ENCODE assay signal across 9 mouse cellular contexts in the genomic region with DNA sequence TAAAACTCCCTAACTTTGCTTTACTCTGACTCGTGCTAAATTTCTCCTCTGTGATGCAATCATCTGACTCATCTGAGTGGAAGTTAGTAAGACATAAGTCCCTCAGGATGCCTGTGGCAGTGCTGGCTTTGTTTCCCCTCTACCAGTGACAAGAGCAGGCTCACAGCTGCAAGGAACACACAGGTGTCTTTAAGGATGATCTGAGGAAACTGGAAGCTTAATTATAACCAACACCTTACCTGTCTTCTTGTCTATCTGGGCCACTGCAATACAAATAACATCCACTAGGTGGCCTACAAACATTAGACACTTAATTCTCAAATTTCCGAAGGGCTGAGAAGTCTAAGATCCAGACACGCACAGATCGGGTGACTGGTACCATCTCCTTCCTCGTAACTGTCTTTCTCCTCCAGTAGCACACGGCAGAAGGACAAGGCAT. TPM values are rescaled to one million over a fixed set of nuclear protein-coding genes. Genes with fewer than 3 reads are reported as not detected.
DNase-seq lines count a peak whose midpoint lies in the region; ATAC-seq and TF ChIP-seq lines count a peak whose summit lies in the region.
"Had no signal": no experiment of that assay in that cellular context is flagged by ENCODE, and none has a peak within 500 bp of the region (broad histone marks: within the 10 kb centered on the region; RNA-seq: fewer than 3 reads in every experiment).

No protein-coding gene starts in this region.

- 26% methylated on average over 6 of the region's 6 CpGs for WGBS in heart, postnatal 0 days
- 36% methylated on average over 6 of the region's 6 CpGs for WGBS in heart, embryonic 12.5 days
- 35% methylated on average over 6 of the region's 6 CpGs for WGBS in forebrain, embryonic 16.5 days

- no peak overlapping the region for H3K27ac ChIP-seq in heart, postnatal 0 days (ENCODE audit: low read depth)
- H3K27ac ChIP-seq in heart, embryonic 12.5 days (ENCODE audit: poor library complexity, severe bottlenecking): no peak overlapping the region
- no peak overlapping the region for H3K27ac ChIP-seq in forebrain, embryonic 16.5 days (ENCODE audit: low read length)
- H3K27ac ChIP-seq: midbrain, embryonic 12.5 days had no signal

- no peaks in the 10 kb centered on the region for H3K27me3 ChIP-seq in heart, postnatal 0 days (ENCODE audit: control insufficient read depth, insufficient read depth, low read length)
- no peaks in the 10 kb centered on the region for H3K27me3 ChIP-seq in heart, embryonic 12.5 days (replicated peaks)
- H3K27me3 ChIP-seq in forebrain, embryonic 16.5 days (replicated peaks; ENCODE audit: control insufficient read depth, insufficient read depth, low read length): no peaks in the 10 kb centered on the region
- H3K27me3 ChIP-seq in megakaryocyte, embryonic 14.5 days (replicated peaks): peaks cover 8% of the 10 kb centered on the region
- H3K27me3 ChIP-seq: midbrain, embryonic 12.5 days had no signal

- no peak overlapping the region for H3K4me2 ChIP-seq in heart, postnatal 0 days (ENCODE audit: low read depth, low read length)
- no peak overlapping the region for H3K4me2 ChIP-seq in heart, embryonic 12.5 days
- no peak overlapping the region for H3K4me2 ChIP-seq in forebrain, embryonic 16.5 days (ENCODE audit: low read length)
- H3K4me2 ChIP-seq: midbrain, embryonic 12.5 days had no signal

- peak; percentile 49 for DNase-seq in heart, postnatal 0 days (ENCODE audit: low spot score)
- peak; percentile 46 to 67 for DNase-seq in CD8-positive naive resting alpha-beta T cell, adult 2 months (ENCODE audit: low read depth in 2 of 2, low spot score in 2 of 2)
- peak; percentile 84 for DNase-seq in brain, adult 2 months (ENCODE audit: low read depth, low spot score)
- peak; percentile 26 to 37 for DNase-seq in kidney, postnatal 4 days
- peak; percentile 62 for DNase-seq in thymus, postnatal 14 days

- no peak overlapping the region for H3K9ac ChIP-seq in heart, postnatal 0 days (replicated peaks; ENCODE audit: low read depth, low read length)
- no peak overlapping the region for H3K9ac ChIP-seq in heart, embryonic 12.5 days
- H3K9ac ChIP-seq in forebrain, embryonic 16.5 days (replicated peaks; ENCODE audit: low read depth, low read length): no peak overlapping the region
- H3K9ac ChIP-seq: midbrain, embryonic 12.5 days had no signal

- H3K36me3 ChIP-seq in heart, postnatal 0 days (replicated peaks; ENCODE audit: control insufficient read depth, insufficient read depth, low read length): no peaks in the 10 kb centered on the region
- no peaks in the 10 kb centered on the region for H3K36me3 ChIP-seq in heart, embryonic 12.5 days
- no peaks in the 10 kb centered on the region for H3K36me3 ChIP-seq in forebrain, embryonic 16.5 days (ENCODE audit: control insufficient read depth, insufficient read depth)
- no peaks in the 10 kb centered on the region for H3K36me3 ChIP-seq in megakaryocyte, embryonic 14.5 days (replicated peaks; ENCODE audit: low read length)
- H3K36me3 ChIP-seq: midbrain, embryonic 12.5 days had no signal

- peak; percentile 76 for TF ChIP-seq CTCF in heart, postnatal 0 days (IDR thresholded peaks at IDR 0.05; ENCODE audit: low read depth)

- no peak overlapping the region for H3K4me3 ChIP-seq in heart, postnatal 0 days (ENCODE audit: low read depth, low read length)
- no peak overlapping the region for H3K4me3 ChIP-seq in heart, embryonic 12.5 days
- no peak overlapping the region for H3K4me3 ChIP-seq in forebrain, embryonic 16.5 days (replicated peaks; ENCODE audit: low read length)
- peak overlapping the region; percentile 69 for H3K4me3 ChIP-seq in megakaryocyte, embryonic 14.5 days (replicated peaks)
- H3K4me3 ChIP-seq: midbrain, embryonic 12.5 days had no signal

- H3K9me3 ChIP-seq in heart, postnatal 0 days (replicated peaks; ENCODE audit: control insufficient read depth, low read length): no peaks in the 10 kb centered on the region
- H3K9me3 ChIP-seq in heart, embryonic 12.5 days (replicated peaks): peaks cover 4% of the 10 kb centered on the region; the same call in 1 of the 2 replicates
- H3K9me3 ChIP-seq in forebrain, embryonic 16.5 days (ENCODE audit: control insufficient read depth, low read length): 0 out of 2 replicates have a peak, but pooled peaks cover 2% of the 10 kb centered on the region
- H3K9me3 ChIP-seq in megakaryocyte, embryonic 14.5 days: peaks cover 5% of the 10 kb centered on the region
- H3K9me3 ChIP-seq: midbrain, embryonic 12.5 days had no signal

- no peak for TF ChIP-seq EP300 in heart, postnatal 0 days (IDR thresholded peaks at IDR 0.05; ENCODE audit: low read depth)

- H3K4me1 ChIP-seq in heart, postnatal 0 days (ENCODE audit: control insufficient read depth, insufficient read depth): no peaks in the 10 kb centered on the region
- H3K4me1 ChIP-seq in heart, embryonic 12.5 days (replicated peaks): no peaks in the 10 kb centered on the region
- no peaks in the 10 kb centered on the region for H3K4me1 ChIP-seq in forebrain, embryonic 16.5 days (replicated peaks; ENCODE audit: control insufficient read depth, insufficient read depth, low read length)
- H3K4me1 ChIP-seq in megakaryocyte, embryonic 14.5 days: peaks cover 19% of the 10 kb centered on the region
- H3K4me1 ChIP-seq: midbrain, embryonic 12.5 days had no signal

- ATAC-seq in heart, postnatal 0 days (ENCODE audit: insufficient read depth, low read depth): no peak
- ATAC-seq in heart, embryonic 12.5 days (ENCODE audit: insufficient number of reproducible peaks, low FRiP score): no peak
- peak; percentile 64; the same call in 1 of the 2 replicates for ATAC-seq in forebrain, embryonic 16.5 days

RNA-seq across cellular contexts. Expression of a gene that starts 3.7 kb away (rescaled TPM):
- 41.4 and 54.3 TPM in 2 replicates for total RNA-seq in heart, postnatal 0 days (2014; rRNA removed; ENCODE audit: low replicate concordance)
- 49.2 and 53.3 TPM in 2 replicates for polyA plus RNA-seq in heart, postnatal 0 days (2015; fragmentation: Nextera tagmentation; extraction: Ambion mirVana)
- 57.6 and 60.3 TPM in 2 replicates for polyA plus RNA-seq in heart, embryonic 12.5 days (2016; fragmentation: Nextera tagmentation; extraction: Ambion mirVana)
- polyA plus RNA-seq in forebrain, embryonic 16.5 days (2015; fragmentation: Nextera tagmentation; extraction: Ambion mirVana): 54.2 and 66.8 TPM in 2 replicates
- polyA plus RNA-seq in megakaryocyte, embryonic 14.5 days (2012; ENCODE audit: insufficient read depth, low replicate concordance): 2.3 TPM in 1 of 2 replicates, not detected in the other

RNA-seq across cellular contexts. Expression of a gene that starts 15.5 kb away (rescaled TPM):
- 66.2 and 84.1 TPM in 2 replicates for total RNA-seq in heart, postnatal 0 days (2014; rRNA removed; ENCODE audit: low replicate concordance)
- 29.3 and 29.7 TPM in 2 replicates for polyA plus RNA-seq in heart, postnatal 0 days (2015; fragmentation: Nextera tagmentation; extraction: Ambion mirVana)
- 79.3 and 81.1 TPM in 2 replicates for polyA plus RNA-seq in heart, embryonic 12.5 days (2016; fragmentation: Nextera tagmentation; extraction: Ambion mirVana)
- polyA plus RNA-seq in forebrain, embryonic 16.5 days (2015; fragmentation: Nextera tagmentation; extraction: Ambion mirVana): 49.5 TPM in 2 replicates
- 41.2 and 92.1 TPM in 2 replicates for polyA plus RNA-seq in megakaryocyte, embryonic 14.5 days (2012; ENCODE audit: insufficient read depth, low replicate concordance)

Comparison
In these comparisons a context has a peak if more than half of its experiments do, and no peak if none do; other contexts are left out.
1. DNase-seq: peak in every context shown above with its lines; median percentile 84 in brain, adult 2 months; 62 in thymus, postnatal 14 days; 56 in CD8-positive naive resting alpha-beta T cell, adult 2 months; 49 in heart, postnatal 0 days; 32 in kidney, postnatal 4 days.
2. RNA of a gene that starts 3.7 kb away (polyA plus RNA-seq): 57.6 to 60.3 TPM in heart, embryonic 12.5 days, 54.2 to 66.8 TPM in forebrain, embryonic 16.5 days and 49.2 to 53.3 TPM in heart, postnatal 0 days; 2.3 TPM in megakaryocyte, embryonic 14.5 days; every median in the first group is over 10 times any median in the second.